Comparison of ENCODE assay signal across 8 mouse cellular contexts in the genomic region with DNA sequence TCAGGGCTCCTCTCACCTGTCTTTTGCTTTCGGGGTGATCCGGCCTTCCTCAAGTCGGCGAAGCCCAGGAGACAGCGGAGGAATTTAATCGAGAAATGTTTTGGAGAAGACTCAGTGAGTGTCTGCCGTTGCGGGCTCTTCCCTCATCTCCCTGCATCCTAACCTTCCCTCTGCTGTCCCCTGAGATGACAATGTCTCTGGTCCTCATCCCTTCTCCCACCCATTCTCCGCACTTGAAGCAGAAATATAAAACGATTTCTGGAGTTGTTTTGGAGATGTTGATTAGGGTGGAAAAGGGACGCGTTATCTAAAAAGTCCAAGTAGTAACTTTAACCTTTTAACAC. TPM values are rescaled to one million over a fixed set of nuclear protein-coding genes. Genes with fewer than 3 reads are reported as not detected.
DNase-seq lines count a peak whose midpoint lies in the region; ATAC-seq lines count a peak whose summit lies in the region.

No protein-coding gene starts in this region.

- H3K4me1 ChIP-seq in kidney, embryonic 16.5 days (ENCODE audit: insufficient read depth, low read length), result peaks cover 8% of the 10 kb centered on the region
- H3K4me1 ChIP-seq in hindbrain, embryonic 14.5 days (replicated peaks; ENCODE audit: control insufficient read depth, insufficient read depth, low read length), result peaks cover 10% of the 10 kb centered on the region
- H3K4me1 ChIP-seq in midbrain, embryonic 14.5 days (ENCODE audit: control insufficient read depth, insufficient read depth, low read length), result peaks cover 10% of the 10 kb centered on the region

- H3K4me2 ChIP-seq in kidney, embryonic 16.5 days (replicated peaks; ENCODE audit: low read depth, low read length), result peak overlapping the region; percentile 76
- H3K4me2 ChIP-seq in hindbrain, embryonic 14.5 days (replicated peaks), result peak overlapping the region; percentile 65
- H3K4me2 ChIP-seq in midbrain, embryonic 14.5 days (ENCODE audit: low read length), result peak overlapping the region; percentile 85

- peak overlapping the region; percentile 96 for H3K4me3 ChIP-seq in kidney, embryonic 16.5 days (ENCODE audit: low read length)
- peak overlapping the region; percentile 63 for H3K4me3 ChIP-seq in hindbrain, embryonic 14.5 days (replicated peaks; ENCODE audit: low read length)
- H3K4me3 ChIP-seq in midbrain, embryonic 14.5 days (replicated peaks; ENCODE audit: low read depth, low read length), result peak overlapping the region; percentile 60

- peak overlapping the region; percentile 56; the same call in 1 of the 2 replicates for H3K27ac ChIP-seq in kidney, embryonic 16.5 days (ENCODE audit: low read length)
- no peak overlapping the region for H3K27ac ChIP-seq in hindbrain, embryonic 14.5 days
- H3K27ac ChIP-seq in midbrain, embryonic 14.5 days (replicated peaks; ENCODE audit: low read depth, low read length), result peak overlapping the region; percentile 60; the same call in 1 of the 2 replicates

- no peaks in the 10 kb centered on the region for H3K9me3 ChIP-seq in kidney, embryonic 16.5 days (ENCODE audit: low read length)
- H3K9me3 ChIP-seq in hindbrain, embryonic 14.5 days (ENCODE audit: control insufficient read depth, low read length), result no peaks in the 10 kb centered on the region
- H3K9me3 ChIP-seq in midbrain, embryonic 14.5 days (ENCODE audit: control insufficient read depth, low read length), result no peaks in the 10 kb centered on the region

- no peaks in the 10 kb centered on the region for H3K27me3 ChIP-seq in kidney, embryonic 16.5 days (ENCODE audit: insufficient read depth, low read length)
- no peaks in the 10 kb centered on the region for H3K27me3 ChIP-seq in hindbrain, embryonic 14.5 days (ENCODE audit: control insufficient read depth, insufficient read depth, low read length)
- H3K27me3 ChIP-seq in midbrain, embryonic 14.5 days (ENCODE audit: control insufficient read depth, insufficient read depth, low read length), result no peaks in the 10 kb centered on the region

- WGBS in kidney, embryonic 16.5 days, result under 1% methylated on average over 12 of the region's 12 CpGs
- WGBS in hindbrain, embryonic 14.5 days, result under 1% methylated on average over 12 of the region's 12 CpGs
- under 1% methylated on average over 12 of the region's 12 CpGs for WGBS in midbrain, embryonic 14.5 days

- no peak for DNase-seq in kidney, adult 8-10 months
- DNase-seq in c-Kit-positive CD71-positive TER-119-positive erythroid progenitor cells, embryonic 14.5 days (ENCODE audit: low spot score), result peak; percentile 22
- no peak for DNase-seq in hindbrain, embryonic 14.5 days (ENCODE audit: low spot score)
- DNase-seq in midbrain, embryonic 14.5 days, result no peak
- DNase-seq in embryo, embryonic 10 days (ENCODE audit: low spot score), result no peak
- DNase-seq in spleen, postnatal 4 days (ENCODE audit: low spot score in 2 of 2), result no peak
- no peak for DNase-seq in spleen, postnatal 14 days (ENCODE audit: low spot score in 2 of 2)

- peak overlapping the region; percentile 84 for H3K9ac ChIP-seq in kidney, embryonic 16.5 days (replicated peaks; ENCODE audit: low read length)
- H3K9ac ChIP-seq in hindbrain, embryonic 14.5 days, result peak overlapping the region; percentile 71
- H3K9ac ChIP-seq in midbrain, embryonic 14.5 days (replicated peaks; ENCODE audit: low read length), result peak overlapping the region; percentile 66

- peaks cover 10% of the 10 kb centered on the region for H3K36me3 ChIP-seq in kidney, embryonic 16.5 days (ENCODE audit: insufficient read depth, low read length)
- peaks cover 36% of the 10 kb centered on the region for H3K36me3 ChIP-seq in hindbrain, embryonic 14.5 days (replicated peaks; ENCODE audit: control insufficient read depth, insufficient read depth)
- H3K36me3 ChIP-seq in midbrain, embryonic 14.5 days (ENCODE audit: control insufficient read depth, insufficient read depth, low read length), result peaks cover 29% of the 10 kb centered on the region

- 0 out of 2 replicates have a peak, but pooled peaks have one; percentile 1 for ATAC-seq in kidney, embryonic 16.5 days (ENCODE audit: low FRiP score, low TSS enrichment)
- ATAC-seq in hindbrain, embryonic 14.5 days (ENCODE audit: low FRiP score), result peak; percentile 33; the same call in 1 of the 2 replicates
- ATAC-seq in midbrain, embryonic 14.5 days (ENCODE audit: low FRiP score, low TSS enrichment), result no peak

RNA-seq across cellular contexts. Expression of a gene that starts 0.4 kb away (rescaled TPM):
- 49.3 and 55.6 TPM in 2 replicates for polyA plus RNA-seq in kidney, embryonic 16.5 days (2015; fragmentation: Nextera tagmentation; extraction: Ambion mirVana)
- 76.1 and 87.1 TPM in 2 replicates for polyA plus RNA-seq in hindbrain, embryonic 14.5 days (2014; fragmentation: Nextera tagmentation; extraction: Ambion mirVana)
- 82.6 and 84.9 TPM in 2 replicates for polyA plus RNA-seq in midbrain, embryonic 14.5 days (2014; fragmentation: Nextera tagmentation; extraction: Ambion mirVana)

RNA-seq across cellular contexts. Expression of a gene that starts 28.2 kb away (rescaled TPM):
- 0.80 and 1.9 TPM in 2 replicates for polyA plus RNA-seq in kidney, embryonic 16.5 days (2015; fragmentation: Nextera tagmentation; extraction: Ambion mirVana)
- polyA plus RNA-seq in hindbrain, embryonic 14.5 days (2014; fragmentation: Nextera tagmentation; extraction: Ambion mirVana), result 0.08 and 1.1 TPM in 2 replicates
- 0.16 and 0.32 TPM in 2 replicates for polyA plus RNA-seq in midbrain, embryonic 14.5 days (2014; fragmentation: Nextera tagmentation; extraction: Ambion mirVana)

RNA-seq across cellular contexts. Expression of a gene that starts 31.8 kb away (rescaled TPM):
- 5.3 and 5.8 TPM in 2 replicates for polyA plus RNA-seq in kidney, embryonic 16.5 days (2015; fragmentation: Nextera tagmentation; extraction: Ambion mirVana)
- polyA plus RNA-seq in hindbrain, embryonic 14.5 days (2014; fragmentation: Nextera tagmentation; extraction: Ambion mirVana), result 18.5 and 18.9 TPM in 2 replicates
- polyA plus RNA-seq in midbrain, embryonic 14.5 days (2014; fragmentation: Nextera tagmentation; extraction: Ambion mirVana), result 11.9 and 13.8 TPM in 2 replicates

RNA-seq across cellular contexts. Expression of a gene that starts 38.1 kb away (rescaled TPM):
- polyA plus RNA-seq in kidney, embryonic 16.5 days (2015; fragmentation: Nextera tagmentation; extraction: Ambion mirVana), result 27.3 and 31.0 TPM in 2 replicates
- polyA plus RNA-seq in hindbrain, embryonic 14.5 days (2014; fragmentation: Nextera tagmentation; extraction: Ambion mirVana), result 32.8 and 36.3 TPM in 2 replicates
- 28.3 and 40.5 TPM in 2 replicates for polyA plus RNA-seq in midbrain, embryonic 14.5 days (2014; fragmentation: Nextera tagmentation; extraction: Ambion mirVana)
